Mouse (Mus musculus) C2C12 (cell line): ENCODE measurements around the gene Prss40. TPM values are rescaled to one million over a fixed set of nuclear protein-coding genes. Genes with fewer than 3 reads are reported as not detected.
"Not testable (repeated sequence)": the region's sequence is repeated elsewhere in the genome, so short reads cannot be mapped to it uniquely, and the experiment has no call there.

ENCODE experiments used
- H3K27me3 ChIP-seq: one replicate; pipeline ENCODE4 v1.6.1; 2011; ENCODE audit not compliant: control insufficient read depth, insufficient read depth, insufficient read length
- H3K36me3 ChIP-seq: one replicate; pipeline ENCODE4 v1.6.1; 2011; ENCODE audit not compliant: control insufficient read depth, insufficient read depth
- H3K4me3 ChIP-seq: one replicate; pipeline ENCODE4 v1.5.1; 2011; ENCODE audit warnings: mild to moderate bottlenecking, control low read depth; ENCODE audit not compliant: poor library complexity, insufficient read depth, severe bottlenecking
- H3K79me2 ChIP-seq: one replicate; pipeline ENCODE4 v1.6.1; 2011; ENCODE audit not compliant: control insufficient read depth, insufficient read depth
- H3K79me3 ChIP-seq: one replicate; pipeline ENCODE4 v1.6.1; 2011; ENCODE audit warnings: low read depth, control low read depth
- H3ac ChIP-seq: one replicate; pipeline ENCODE3; 2011; ENCODE audit warnings: low read depth; ENCODE audit not compliant: control insufficient read depth, insufficient read length
- CEBPB ChIP-seq: IDR thresholded peaks from one replicate; pipeline ENCODE4 v1.6.1; 2011; ENCODE audit warnings: low read depth, mild to moderate bottlenecking, control low read depth, moderate library complexity
- CTCF ChIP-seq: IDR thresholded peaks from one replicate; pipeline ENCODE4 v1.5.1; 2011; ENCODE audit not compliant: control insufficient read depth, insufficient read depth, insufficient read length
- FOSL1 ChIP-seq: IDR thresholded peaks from one replicate; pipeline ENCODE4 v1.8.0; 2011; ENCODE audit warnings: mild to moderate bottlenecking, low read length; ENCODE audit not compliant: poor library complexity, insufficient read depth, severe bottlenecking
- MAX ChIP-seq: IDR thresholded peaks from one replicate; pipeline ENCODE4 v1.6.1; 2011; ENCODE audit warnings: mild to moderate bottlenecking, control low read depth
- MYOD1 ChIP-seq: IDR thresholded peaks from one replicate; pipeline ENCODE4 v1.6.1; 2011; ENCODE audit warnings: low read depth; ENCODE audit not compliant: control insufficient read depth, insufficient read length
- MYOG ChIP-seq: IDR thresholded peaks from one replicate; pipeline ENCODE4 v1.6.1; 2011; ENCODE audit not compliant: control insufficient read depth, insufficient read length; ENCODE audit errors: extremely low read depth
- USF1 ChIP-seq: IDR thresholded peaks from one replicate; pipeline ENCODE4 v1.6.1; 2011; ENCODE audit warnings: low read depth, mild to moderate bottlenecking, control low read depth, moderate library complexity
- polyA plus RNA-seq: library from polyadenylated mRNA; unstranded; fragments of >200 nt; fragmentation: generic; extraction: Trizol; gene quantifications from one replicate; pipeline ENCODE4 v1.2.1, GENCODE M21; 2012; ENCODE audit warnings: missing spikeins

The Prss40 gene
- polyA plus RNA-seq, 1 experiment: not detected

DNA sequence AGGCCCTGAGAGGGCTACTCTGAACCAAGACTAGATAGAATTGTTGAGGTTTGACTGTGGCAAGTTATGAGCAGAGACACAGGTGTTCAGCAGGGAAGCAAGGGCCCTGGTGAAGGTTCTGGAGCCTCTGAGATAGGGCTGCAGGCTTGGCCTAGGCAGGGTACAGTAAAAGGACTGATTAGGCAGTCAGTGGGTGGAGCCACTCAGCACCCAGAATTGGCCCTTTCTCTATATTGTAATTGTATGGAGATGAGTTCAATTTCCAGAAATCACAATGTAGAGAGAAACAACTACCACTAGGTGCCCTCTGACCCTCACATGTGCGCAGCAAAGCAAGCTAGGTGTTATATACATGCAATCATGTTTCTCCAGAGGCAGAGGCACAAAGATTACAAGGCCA lies 7.1 kb downstream of the Prss40 start:
- no peak for TF ChIP-seq MYOD1
- TF ChIP-seq CTCF: no peak
- no peak for TF ChIP-seq FOSL1
- no peak for TF ChIP-seq MAX
- TF ChIP-seq USF1: no peak
- no peak for TF ChIP-seq CEBPB
- no peak for TF ChIP-seq MYOG
- Histone ChIP-seq H3K79me2 (no peaks in the 10 kb centered on the region), H3ac (no peak overlapping the region), H3K27me3 (no peaks in the 10 kb centered on the region), H3K4me3 (no peak overlapping the region), H3K36me3 (no peaks in the 10 kb centered on the region), H3K79me3 (no peaks in the 10 kb centered on the region)

DNA sequence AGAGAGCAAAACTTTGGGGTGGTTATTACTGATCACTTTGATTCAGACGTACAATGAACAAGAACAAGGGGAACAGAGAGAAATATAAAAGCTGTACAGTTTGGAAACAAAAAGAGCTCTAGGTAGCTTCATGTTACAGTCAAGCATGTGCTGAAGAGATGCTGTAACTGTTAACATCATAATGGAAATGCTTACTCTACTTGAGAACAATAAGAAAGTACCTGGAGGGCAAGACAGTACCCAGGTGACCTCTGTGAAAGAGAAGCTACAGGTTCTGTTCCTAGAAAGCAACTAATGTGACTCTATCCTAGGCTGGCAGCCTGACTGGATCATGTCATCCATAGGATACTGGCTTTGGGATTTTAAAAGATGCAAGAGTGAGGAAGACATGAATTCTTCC lies 13.7 kb downstream of the Prss40 start:
- Histone ChIP-seq H3K27me3 (no peaks in the 10 kb centered on the region), H3K4me3 (no peak overlapping the region), H3K79me2 (no peaks in the 10 kb centered on the region), H3ac (no peak overlapping the region), H3K79me3 (no peaks in the 10 kb centered on the region), H3K36me3 (no peaks in the 10 kb centered on the region)
- no peak for TF ChIP-seq MYOG
- TF ChIP-seq USF1: no peak
- no peak for TF ChIP-seq FOSL1
- TF ChIP-seq MYOD1: no peak
- no peak for TF ChIP-seq CTCF
- TF ChIP-seq MAX: no peak
- no peak for TF ChIP-seq CEBPB

- Histone ChIP-seq H3K79me3 (no peaks in the 10 kb centered on the region), H3K79me2 (no peaks in the 10 kb centered on the region), H3ac (no peak overlapping the region), H3K36me3 (no peaks in the 10 kb centered on the region), H3K4me3 (no peak overlapping the region), H3K27me3 (peaks cover 25% of the 10 kb centered on the region)
- TF ChIP-seq MAX: no peak
- TF ChIP-seq USF1: no peak
- TF ChIP-seq MYOG: no peak
- no peak for TF ChIP-seq CEBPB
- no peak for TF ChIP-seq MYOD1
- TF ChIP-seq CTCF: no peak
- TF ChIP-seq FOSL1: no peak
Measured at GRCm38 (mm10) chr1:34536767-34537485, 23.8 kb downstream of the Prss40 start.

DNA sequence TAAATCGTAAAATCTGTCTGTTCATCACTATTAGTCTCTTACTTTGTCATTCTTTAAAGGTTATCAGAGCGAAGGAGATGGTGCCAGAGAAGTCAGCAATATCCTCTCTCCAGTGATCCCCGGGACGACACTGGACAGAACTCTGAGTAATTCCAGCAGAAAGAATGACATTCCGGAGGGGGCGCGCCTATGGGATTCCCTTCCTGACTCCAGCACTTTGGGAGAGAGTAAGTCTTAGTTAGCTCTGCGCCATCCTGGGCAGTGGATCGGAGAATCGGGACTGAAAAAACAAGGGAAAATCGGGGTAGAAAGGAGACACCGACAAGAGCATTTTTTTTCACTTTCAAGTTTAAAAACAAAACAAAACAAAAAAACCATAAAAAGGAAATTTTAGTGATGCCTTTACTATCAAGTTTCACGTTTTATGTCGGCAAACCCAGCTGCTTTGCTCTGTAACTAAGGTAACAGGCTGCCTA lies 24.4 kb downstream of the Prss40 start:
- H3ac ChIP-seq: no peak overlapping the region
- H3K36me3 ChIP-seq: no peaks in the 10 kb centered on the region
- H3K79me2 ChIP-seq: no peaks in the 10 kb centered on the region
- H3K27me3 ChIP-seq: peaks cover 25% of the 10 kb centered on the region
- no peaks in the 10 kb centered on the region for H3K79me3 ChIP-seq
- no peak for TF ChIP-seq FOSL1
- no peak for TF ChIP-seq CTCF
- no peak for TF ChIP-seq MYOG
- no peak for TF ChIP-seq CEBPB
- no peak for TF ChIP-seq MYOD1
- TF ChIP-seq USF1: no peak
- TF ChIP-seq MAX: no peak
- no peak overlapping the region for H3K4me3 ChIP-seq

DNA sequence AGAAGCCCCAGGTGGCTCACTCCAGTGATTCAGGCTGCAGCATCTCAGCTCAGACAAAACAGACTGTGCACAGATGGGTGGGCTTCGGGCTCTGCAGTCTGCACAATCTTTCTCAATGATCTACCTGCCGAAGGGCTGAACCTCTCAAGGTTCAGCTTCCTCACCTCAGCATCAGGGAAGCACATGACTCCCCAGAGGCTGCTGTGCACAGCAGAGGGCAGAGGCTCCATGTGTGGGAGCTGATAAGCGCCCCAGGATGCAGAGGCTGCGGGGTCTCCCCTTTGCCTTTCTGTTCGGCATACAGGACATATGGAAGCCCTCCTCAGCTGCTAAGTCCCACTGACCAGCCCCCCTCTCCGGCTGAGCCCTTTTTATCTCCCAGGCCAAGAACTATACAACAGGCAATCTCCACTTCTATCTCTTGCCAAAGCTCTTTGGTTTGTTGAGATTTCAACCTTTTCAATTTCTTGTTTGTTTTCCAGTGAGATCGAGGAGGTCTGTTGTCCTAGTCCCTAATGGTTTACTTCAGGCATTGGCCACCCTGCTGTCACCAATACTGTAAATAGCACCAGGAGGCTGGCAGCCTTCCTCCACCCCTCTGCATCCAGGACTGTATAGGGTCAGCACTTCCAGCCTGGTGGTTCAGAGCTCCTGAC lies 25.6 kb downstream of the Prss40 start, which contains the start of gene Cfc1:
TSS of gene Cfc1 (plus strand) at position 606 of the 656 bp plus-strand sequence.
- not testable (repeated sequence) for H3K36me3 ChIP-seq, H3ac ChIP-seq, H3K4me3 ChIP-seq, H3K79me3 ChIP-seq, H3K79me2 ChIP-seq
- peaks cover 25% of the 10 kb centered on the region for H3K27me3 ChIP-seq

GRCm38 (mm10) chr1:34534574-34534973 lies 26.2 kb downstream of the Prss40 start:
- peaks cover 25% of the 10 kb centered on the region for H3K27me3 ChIP-seq
- H3K4me3 ChIP-seq, H3K79me2 ChIP-seq, H3K79me3 ChIP-seq, H3K36me3 ChIP-seq, H3ac ChIP-seq: not testable (repeated sequence)
